Mouse (Mus musculus): Measurements from ENCODE around the gene Nr2f2.

The Nr2f2 gene

DNA sequence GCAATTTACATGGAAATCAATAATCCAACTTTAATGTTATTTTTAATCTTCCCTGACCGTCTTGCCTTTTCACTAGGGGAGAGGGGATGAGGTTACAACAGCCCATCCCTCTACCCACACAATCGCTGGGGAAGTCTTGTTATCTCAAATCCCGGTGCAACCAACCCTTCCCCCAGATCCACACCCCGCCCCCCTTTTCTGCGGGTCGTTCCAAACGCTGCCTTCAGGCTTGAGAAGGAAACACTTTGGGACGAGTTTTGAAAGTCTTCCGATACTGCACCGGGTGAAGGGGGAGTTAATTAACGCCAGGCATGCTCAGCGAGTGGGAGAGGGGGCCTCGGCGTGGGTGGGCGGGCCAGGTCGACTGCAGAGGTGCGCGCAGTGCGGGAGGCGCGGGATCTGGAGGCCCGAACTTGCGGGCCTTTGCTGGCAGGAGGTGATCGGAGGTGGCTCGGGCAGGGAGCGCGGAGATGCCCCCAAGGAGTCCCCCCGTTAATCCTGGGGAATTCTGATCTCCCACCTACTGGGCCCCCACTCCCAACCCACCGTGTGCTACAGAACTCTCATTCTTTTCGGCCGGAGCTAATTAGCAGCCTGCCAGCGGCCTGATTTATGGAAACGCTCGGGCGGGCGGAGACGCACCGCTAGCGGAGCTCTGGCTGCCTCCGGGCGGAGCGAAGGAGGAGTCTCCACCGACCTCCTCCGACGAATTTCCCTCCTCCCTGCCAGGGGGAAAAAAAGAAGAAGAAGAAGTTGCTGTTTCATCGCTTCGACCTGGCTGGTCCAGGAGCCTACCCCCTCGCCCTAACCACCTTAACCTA is 35.1 kb downstream of the Nr2f2 start:
- no peak for DNase-seq

DNA sequence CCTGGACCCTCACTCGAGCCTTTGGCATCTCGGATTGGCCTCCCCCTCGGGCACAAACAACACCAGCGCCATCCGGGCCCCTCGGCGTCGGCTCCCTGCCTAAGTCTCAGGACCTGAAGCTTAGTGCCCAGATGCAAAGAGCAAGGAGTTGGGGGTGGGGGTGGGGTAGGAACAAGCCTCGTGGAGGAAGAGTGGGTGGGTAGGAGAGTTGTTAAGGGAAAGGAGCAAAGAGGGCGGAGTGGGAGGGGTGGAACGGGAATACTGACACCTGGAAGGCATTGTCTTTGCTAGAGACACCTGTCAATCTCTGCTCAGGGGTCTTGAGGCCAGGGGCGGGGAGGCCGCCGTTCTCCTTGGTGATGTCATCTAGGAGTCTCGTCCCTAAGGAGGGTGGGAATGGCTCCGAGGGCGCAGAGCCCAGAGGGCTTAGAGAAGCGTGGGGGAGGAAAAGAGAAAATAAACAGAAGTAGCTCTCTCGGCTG is 35.7 kb downstream of the Nr2f2 start:
- DNase-seq, result no peak

- no peak for DNase-seq
These were observed 36.4 kb downstream of the Nr2f2 start for GRCm38 (mm10) chr7:70330207-70330562.

- DNase-seq, result no peak
These were observed 36.9 kb downstream of the Nr2f2 start for GRCm38 (mm10) chr7:70329521-70330206.

- DNase-seq, result no peak
These were observed 37.5 kb downstream of the Nr2f2 start for GRCm38 (mm10) chr7:70329037-70329516.

- no peak for DNase-seq
These were observed 38.1 kb downstream of the Nr2f2 start for GRCm38 (mm10) chr7:70328206-70329036.

GRCm38 (mm10) chr7:70327191-70327590 is 39.3 kb downstream of the Nr2f2 start:
- no peak for DNase-seq

- no peak for DNase-seq
These were observed 40.1 kb downstream of the Nr2f2 start for GRCm38 (mm10) chr7:70326176-70327035.

DNA sequence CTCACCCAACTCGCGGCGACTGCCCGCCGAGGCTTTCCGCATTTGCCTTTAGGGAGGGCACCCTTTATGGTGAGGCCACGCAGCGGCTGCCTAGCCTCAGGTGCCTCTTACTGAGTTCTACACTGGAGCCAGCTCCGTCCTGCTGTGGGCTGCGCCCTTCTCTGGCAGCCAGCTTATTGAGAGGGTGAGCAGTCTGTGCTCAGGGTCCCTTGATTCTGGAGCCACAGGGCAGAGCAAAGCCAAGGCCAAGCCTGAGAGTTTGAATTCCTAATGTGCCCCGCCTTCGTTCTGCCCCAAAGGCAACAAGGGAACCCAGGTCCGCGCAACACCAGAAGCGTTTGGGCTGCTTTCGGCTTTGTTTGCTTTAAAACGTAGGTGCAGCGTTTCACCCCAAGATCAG is 41.2 kb downstream of the Nr2f2 start:
- no peak for DNase-seq

DNA sequence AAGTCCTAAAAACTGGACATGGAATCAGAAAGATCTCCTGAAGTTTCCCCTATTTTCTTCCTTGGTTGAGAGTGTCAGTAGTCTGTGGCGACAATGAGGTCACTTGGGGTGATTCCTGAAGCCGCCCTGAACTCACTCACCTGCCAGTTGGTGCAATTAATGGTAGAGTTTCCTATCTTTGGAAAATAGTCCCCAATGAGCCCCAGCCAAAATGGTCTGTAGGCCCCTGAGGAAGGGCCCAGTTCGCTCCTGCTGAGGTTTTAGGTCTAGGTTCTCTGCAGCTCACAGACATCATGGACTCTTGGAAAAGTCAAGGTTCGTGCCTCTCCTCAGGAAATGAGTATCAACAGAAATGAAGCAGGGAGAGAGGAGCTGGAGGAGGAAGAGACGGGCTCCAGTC is 42.0 kb downstream of the Nr2f2 start:
- DNase-seq, result no peak

- no peak for DNase-seq
These were observed 42.5 kb downstream of the Nr2f2 start for GRCm38 (mm10) chr7:70324041-70324440.

DNA sequence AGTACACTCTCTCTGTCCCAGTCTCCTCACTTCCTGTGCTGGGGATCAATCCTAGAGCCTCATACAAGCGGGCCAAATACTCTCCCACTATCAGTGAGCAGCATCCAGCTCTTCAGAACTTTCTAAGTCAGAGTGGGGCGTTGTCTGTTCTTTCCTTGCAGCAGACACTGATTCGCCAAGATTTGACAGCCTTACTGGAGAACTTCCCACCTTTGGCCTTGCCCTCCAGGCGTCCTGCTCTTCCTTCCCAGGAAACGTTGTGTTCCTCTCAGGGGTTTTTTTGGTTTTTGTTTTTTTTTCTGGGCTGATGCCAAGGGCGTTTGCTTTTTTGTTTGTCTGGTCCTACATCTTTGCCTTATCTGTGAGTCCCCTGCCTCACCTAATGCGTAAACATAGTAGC is 60.8 kb downstream of the Nr2f2 start:
- no peak for DNase-seq

DNA sequence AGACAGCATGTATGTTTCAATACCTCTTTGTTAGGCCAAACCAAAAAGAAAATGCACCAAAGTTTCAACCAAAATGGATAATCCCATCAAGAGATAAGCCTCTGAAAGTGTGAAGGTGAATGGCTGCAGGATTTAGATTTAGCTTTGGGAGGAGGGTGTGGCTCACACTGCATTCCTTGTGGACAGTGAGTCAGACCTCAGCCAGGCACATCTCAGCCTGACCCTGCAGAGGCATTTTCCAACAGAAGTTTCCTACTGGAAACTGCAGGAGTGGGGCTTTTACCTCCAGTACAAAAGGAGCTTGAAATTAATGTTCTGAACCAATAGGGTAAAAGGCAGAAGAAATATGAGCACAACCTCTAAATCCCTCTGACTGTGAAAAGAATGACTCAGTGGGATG is 62.1 kb downstream of the Nr2f2 start:
- no peak for DNase-seq

Measured in cerebellum, adult 18-20 months (tissue).